Mouse (Mus musculus) adipocyte (in vitro differentiated cells): ENCODE measurements around the gene Ctnna3.

Source experiments
- DNase-seq: peaks from one replicate; pipeline ENCODE4 v3.0.0-alpha.2; 2016; ENCODE audit warnings: low spot score

Ctnna3 gene

DNA sequence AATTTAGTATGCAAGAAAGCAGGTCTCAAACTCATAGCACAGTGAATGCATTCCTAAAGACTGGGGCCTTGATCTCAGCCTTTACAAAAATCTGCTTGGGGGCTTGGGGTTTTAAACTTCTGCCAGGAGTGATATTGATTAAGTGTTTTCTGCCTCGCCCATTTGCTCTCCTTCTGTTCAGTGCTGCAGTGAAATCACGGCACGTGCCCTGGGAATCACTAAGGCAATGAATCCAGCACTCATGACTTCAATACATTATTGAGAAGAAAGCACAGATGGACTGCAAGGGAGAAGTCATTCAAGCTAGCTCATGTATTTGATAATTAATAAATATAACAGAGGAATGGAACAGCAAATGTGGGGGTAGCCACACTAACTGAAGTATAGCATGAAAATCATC is 515.6 kb downstream of the Ctnna3 start:
- no peak for DNase-seq

DNA sequence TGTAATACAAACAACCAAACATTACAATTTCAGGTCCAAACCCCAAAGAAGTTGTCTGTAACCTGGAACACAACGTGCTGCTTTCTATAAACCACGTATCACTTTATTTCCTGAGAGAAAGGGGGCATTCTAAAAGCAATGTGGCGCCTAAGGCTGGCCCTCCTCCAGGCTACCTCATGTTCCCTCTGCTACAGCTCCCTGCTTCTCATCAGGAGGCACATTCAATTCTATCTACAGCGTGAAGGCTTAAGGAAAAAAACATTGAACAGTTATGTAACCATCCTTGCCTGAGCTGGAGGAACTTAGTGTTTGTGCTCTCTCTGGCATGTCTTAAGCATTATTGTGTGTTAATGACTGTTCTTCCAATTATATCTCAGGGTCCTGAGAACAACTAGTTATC is 517.4 kb downstream of the Ctnna3 start:
- no peak for DNase-seq

- no peak for DNase-seq
Observed at GRCm38 (mm10) chr10:63950867-63951266, 521.0 kb downstream of the Ctnna3 start.

- DNase-seq, result no peak
Observed at GRCm38 (mm10) chr10:63951481-63951880, 521.6 kb downstream of the Ctnna3 start.

GRCm38 (mm10) chr10:63954308-63954930 is 524.5 kb downstream of the Ctnna3 start:
- DNase-seq, result no peak

DNA sequence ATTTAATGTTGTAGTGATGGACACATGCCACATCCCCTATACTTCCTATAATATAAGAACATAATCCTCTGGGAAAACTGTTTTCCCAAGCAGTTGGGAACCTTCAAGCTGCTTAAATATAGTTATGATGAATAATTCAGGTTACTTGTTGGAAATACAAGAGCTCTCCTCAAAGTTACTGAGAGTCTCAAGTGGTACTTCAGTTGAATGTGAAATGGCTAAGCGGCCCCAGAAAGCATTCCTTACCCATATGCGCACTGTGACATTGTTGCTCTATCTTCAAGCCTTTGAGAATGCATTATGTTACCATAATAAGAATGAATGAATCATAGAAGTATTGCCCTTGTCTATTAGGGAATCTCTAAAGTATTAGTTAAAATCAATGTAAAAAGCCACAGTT is 542.4 kb downstream of the Ctnna3 start:
- DNase-seq, result no peak

DNA sequence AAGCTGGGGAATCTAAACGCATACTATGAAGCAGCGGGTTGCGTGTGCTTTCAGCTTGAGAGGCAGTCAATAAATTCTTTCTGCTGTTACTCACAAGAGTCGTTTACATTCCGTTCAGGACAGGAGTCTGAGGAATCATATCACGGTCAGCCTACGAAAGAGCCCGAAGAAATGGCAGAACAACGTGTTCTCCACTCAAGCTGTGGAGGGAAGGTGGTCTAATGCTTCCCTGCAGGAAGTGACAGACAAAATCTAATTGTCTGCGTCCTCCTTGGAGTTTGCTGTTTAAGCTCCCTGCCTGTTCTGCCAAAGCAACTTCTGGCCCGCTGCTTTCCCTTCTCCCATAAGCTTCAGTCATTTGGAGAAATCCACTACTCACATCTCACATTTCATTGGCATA is 548.2 kb downstream of the Ctnna3 start:
- no peak for DNase-seq

DNA sequence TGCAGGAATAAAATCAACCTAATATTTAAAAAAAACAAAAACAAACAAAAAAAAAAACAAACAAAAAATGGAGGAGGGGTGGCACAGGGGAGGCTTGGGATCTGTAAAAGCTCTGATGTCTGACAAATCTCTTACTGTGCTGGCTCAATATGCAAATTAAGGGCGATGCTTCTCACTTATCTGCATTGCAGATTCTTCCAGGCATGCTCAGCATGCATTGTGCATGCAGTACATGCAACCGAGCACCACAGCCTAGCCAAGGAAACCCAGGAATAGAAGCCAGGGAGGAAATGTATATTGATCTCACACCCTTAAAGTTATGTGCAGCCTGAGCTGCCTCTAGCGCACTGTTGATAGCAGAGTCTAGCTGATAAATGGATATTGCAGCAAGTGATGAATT is 548.6 kb downstream of the Ctnna3 start:
- DNase-seq, result no peak

DNA sequence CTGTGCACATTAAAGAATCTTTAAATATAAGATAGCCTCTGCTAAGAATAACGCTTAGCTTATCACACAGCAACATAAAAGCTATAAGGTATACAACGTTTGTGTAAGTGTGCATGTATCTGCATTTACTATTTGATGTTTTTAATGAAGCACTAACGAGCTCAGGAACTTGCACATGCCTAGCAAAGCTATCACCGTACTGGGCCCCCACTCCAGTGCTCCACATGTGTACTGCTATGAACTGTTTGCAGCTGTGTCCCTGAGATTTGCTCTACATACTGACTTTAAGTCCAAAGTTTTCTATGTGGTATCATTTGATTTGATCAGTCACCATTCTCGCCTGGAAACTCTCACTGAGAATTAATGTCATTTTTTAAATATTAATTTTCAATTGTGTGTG is 549.1 kb downstream of the Ctnna3 start:
- no peak for DNase-seq

- DNase-seq, result no peak
Observed at GRCm38 (mm10) chr10:63979410-63979809, 549.5 kb downstream of the Ctnna3 start.

DNA sequence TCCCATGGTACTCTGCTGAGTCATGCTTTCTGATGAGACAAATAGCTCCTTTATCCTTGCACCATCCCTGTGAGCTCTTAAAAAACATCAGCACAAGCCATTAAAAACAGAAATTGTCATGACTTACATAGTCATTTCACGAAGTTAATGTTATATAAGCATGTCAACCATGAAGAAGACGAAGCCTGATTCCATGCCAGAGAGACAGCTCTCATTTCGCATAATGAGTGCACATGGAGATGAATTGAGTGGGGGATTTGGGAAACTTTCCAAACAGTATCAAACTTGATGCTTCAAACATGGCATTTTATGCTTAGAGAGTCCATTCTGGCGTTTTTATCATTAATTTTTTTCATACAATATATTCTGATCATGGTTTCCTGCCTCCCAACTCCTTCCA is 555.7 kb downstream of the Ctnna3 start:
- DNase-seq, result no peak

GRCm38 (mm10) chr10:63994251-63994650 is 564.4 kb downstream of the Ctnna3 start:
- DNase-seq, result no peak

- no peak for DNase-seq
Observed at GRCm38 (mm10) chr10:64001531-64001930, 571.6 kb downstream of the Ctnna3 start.

DNA sequence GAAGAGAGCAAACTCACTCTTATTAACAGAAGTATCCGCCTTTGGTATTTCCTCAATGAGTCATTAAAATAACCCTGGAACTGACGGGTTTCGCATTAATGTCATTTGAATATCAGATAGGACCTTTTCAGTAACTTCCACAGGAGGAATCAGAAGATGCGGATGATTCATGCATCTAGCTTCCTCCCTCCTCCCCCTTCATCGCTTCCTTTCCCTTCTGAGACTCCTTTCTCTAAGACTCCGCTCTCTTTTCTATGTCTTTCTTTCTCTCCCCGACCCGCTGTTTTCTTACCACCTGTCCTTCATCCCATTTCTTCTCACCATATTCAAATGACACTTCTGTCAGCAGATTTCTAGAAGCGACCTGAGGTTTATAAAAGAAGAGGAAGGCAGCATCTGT is 572.1 kb downstream of the Ctnna3 start:
- no peak for DNase-seq

DNA sequence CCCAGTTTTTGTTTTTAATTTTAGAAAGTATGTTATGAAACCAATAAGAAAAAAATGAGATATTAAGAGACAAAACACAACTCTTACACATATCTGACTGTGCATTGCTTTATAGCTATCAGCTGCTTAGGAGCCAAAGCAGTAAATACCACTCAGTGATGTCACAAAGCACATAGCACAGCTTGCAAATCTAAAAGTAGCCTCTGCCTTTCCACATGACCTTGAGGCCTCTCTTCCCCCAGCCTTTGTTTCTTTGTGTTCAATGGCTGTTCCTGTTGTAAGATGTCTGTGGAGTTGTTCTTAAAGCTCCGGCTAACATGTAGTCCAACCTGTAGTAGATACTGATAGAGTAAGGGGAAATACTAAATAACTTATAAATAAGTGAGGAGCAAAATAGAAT is 590.4 kb downstream of the Ctnna3 start:
- no peak for DNase-seq

DNA sequence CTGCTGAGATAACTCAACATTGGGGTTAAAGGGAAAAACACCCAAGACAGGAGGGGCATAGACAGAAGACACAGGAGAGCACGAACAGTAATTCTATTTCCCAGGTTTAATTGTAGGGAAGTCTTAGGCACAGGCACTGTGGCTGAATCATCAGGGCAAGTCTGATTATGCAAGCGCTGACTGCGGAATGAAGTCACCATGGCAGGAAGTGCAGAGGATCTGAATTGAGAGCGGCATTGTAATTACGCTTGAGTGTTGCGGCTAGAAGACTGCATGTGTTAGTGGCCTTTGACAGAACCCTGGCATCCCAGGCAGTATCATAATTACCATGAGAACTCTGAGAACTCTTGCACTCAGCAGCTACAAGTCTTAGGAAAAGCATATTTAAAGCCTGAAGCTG is 593.4 kb downstream of the Ctnna3 start:
- DNase-seq, result no peak

GRCm38 (mm10) chr10:64030901-64031300 is 601.0 kb downstream of the Ctnna3 start:
- no peak for DNase-seq

GRCm38 (mm10) chr10:64039760-64040535 is 610.0 kb downstream of the Ctnna3 start:
- no peak for DNase-seq

DNA sequence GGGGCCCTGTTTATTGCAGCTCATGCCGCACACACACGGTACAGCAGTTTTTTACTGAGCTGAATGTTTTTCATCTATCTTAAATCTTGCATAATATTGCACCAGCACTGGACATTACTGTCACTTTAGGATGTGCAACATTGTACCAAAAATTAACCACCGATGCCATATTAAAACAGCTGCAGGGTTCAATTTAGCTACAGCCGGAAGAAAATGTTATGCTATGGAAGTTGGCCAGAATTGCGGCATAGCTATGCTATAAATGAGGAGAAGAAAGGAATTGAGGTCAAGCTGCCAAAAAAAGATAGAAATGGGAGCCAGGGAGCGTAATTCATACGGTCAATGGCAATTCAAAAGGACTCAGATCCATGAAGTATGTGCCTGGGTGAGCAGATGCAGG is 611.3 kb downstream of the Ctnna3 start:
- DNase-seq, result no peak

DNA sequence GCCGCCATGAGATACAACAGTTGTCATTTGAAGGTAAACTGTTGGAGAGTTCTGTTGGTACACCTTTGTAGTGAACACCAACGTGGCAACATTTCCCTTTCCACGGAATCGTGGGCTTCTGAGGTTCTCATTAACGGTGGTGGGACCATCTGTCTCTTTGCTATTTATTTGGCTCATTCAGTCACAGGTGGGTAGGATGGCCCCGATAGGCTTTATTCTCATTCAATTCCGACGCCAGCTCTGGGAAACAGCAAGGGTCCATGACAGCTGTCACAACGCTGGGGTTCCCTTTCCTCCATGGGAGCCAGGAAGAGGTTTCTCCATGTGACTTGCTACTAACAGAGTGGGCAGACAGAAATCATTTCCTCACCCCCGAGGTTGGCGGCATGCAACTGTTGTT is 612.0 kb downstream of the Ctnna3 start:
- no peak for DNase-seq

GRCm38 (mm10) chr10:64049151-64049550 is 619.3 kb downstream of the Ctnna3 start:
- no peak for DNase-seq

DNA sequence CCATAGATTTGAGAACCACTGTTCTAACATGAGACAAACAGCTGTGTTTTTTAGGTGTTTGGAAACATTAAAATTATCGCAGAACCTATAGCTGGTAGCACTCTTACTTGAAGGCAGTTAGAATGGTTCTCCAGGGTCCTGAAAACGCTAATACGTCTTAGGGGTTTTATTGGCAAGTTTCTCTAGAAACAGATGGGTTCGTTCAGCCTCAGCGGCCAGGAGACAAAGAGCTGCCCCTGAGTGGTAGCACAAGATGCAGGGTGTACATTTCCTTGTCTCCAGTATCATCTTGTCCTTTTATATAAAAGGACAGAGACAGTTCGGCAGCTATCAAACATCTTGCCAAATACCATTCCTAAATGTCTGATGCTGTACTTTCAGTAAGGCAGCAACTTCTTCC is 620.0 kb downstream of the Ctnna3 start:
- no peak for DNase-seq

DNA sequence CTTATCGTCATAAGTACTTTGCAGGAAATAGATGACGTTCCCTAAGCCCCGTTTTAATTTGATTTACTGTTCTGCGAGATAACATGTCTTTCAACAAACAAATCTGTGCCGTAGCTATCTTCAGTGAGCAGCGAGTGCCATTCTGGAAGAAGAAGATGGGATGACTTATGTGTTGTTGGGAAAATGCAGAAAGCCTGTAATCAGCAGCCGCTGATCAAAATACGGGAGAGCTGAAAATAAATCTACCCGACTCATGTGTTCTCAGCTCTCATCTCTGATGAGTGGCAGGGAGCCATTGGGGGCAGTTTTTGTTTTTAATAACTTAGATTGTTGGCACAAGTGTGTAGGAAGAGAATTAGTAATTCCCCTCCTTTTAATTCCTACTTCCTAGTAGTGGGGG is 633.8 kb downstream of the Ctnna3 start:
- DNase-seq, result no peak

DNA sequence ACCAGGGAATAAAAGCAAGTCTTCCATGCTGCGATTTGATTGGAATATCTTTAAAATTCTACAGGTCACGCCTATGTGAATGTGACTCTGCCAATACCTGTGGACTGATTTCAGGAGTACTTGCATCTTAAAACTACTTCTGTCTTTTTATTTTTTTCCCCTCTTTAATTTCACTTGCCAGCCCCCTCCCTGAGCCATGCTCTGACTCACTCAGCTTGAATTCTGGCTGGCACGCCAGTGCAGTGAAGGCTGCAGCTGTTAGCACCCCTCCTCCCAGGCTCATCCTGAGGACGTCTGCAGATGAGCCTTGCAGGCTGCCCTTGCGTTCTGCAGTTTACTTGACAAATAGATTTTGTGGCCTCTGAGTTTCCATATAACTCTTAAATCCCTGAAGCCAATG is 646.0 kb downstream of the Ctnna3 start:
- no peak for DNase-seq
